Mouse (Mus musculus) intestine, embryonic 15.5 days (tissue): Measurements from ENCODE around the gene Nos3. TPM values are rescaled to one million over a fixed set of nuclear protein-coding genes. Genes with fewer than 3 reads are reported as not detected.

Experiments
- ATAC-seq: fragments of 200-750 bp; cut with Nextera tagmentation; 2 replicates; pipeline ENCODE4 v1.8.0; 2017; ENCODE audit warnings: moderate TSS enrichment, moderate library complexity
- H3K27ac ChIP-seq: fragments of 300-500 bp; sonication (generic); 2 replicates; pipeline ENCODE4 v1.5.1; 2015; ENCODE audit warnings: mild to moderate bottlenecking, inconsistent platforms
- H3K27me3 ChIP-seq: fragments of 300-500 bp; sonication (generic); replicated peaks from 2 replicates; pipeline ENCODE4 v1.6.1; 2015; ENCODE audit warnings: inconsistent platforms
- H3K36me3 ChIP-seq: fragments of 300-500 bp; sonication (generic); 2 replicates; pipeline ENCODE4 v1.6.1; 2015; ENCODE audit warnings: inconsistent platforms
- H3K4me1 ChIP-seq: fragments of 300-500 bp; sonication (generic); replicated peaks from 2 replicates; pipeline ENCODE4 v1.6.1; 2015; ENCODE audit warnings: inconsistent platforms
- H3K4me2 ChIP-seq: fragments of 300-500 bp; sonication (generic); replicated peaks from 2 replicates; pipeline ENCODE4 v1.6.1; 2015; ENCODE audit warnings: mild to moderate bottlenecking, inconsistent platforms
- H3K4me3 ChIP-seq: fragments of 300-500 bp; sonication (generic); replicated peaks from 2 replicates; pipeline ENCODE4 v1.5.1; 2015; ENCODE audit warnings: inconsistent platforms
- H3K9ac ChIP-seq: fragments of 300-500 bp; sonication (generic); 2 replicates; pipeline ENCODE4 v1.6.1; 2015; ENCODE audit warnings: inconsistent platforms
- H3K9me3 ChIP-seq: fragments of 300-500 bp; sonication (generic); 2 replicates; pipeline ENCODE4 v1.6.1; 2016; ENCODE audit warnings: inconsistent platforms
- WGBS: fragments of 180-500 bp; shearing (Covaris S2); methylation state at CpG from one replicate; pipeline ENCODE4 v1.1.7; 2015; 5-methylcytosine and 5-hydroxymethylcytosine counted together
- polyA plus RNA-seq: library from polyadenylated mRNA; unstranded; fragments of >200 nt; fragmentation: Nextera tagmentation; extraction: Ambion mirVana; gene quantifications from 2 replicates; pipeline ENCODE4 v1.2.1, GENCODE M21; 2015

Gene Nos3
- polyA plus RNA-seq, result 7.4 and 7.9 TPM in 2 replicates

GRCm38 (mm10) chr5:24364508-24364907 is at the start of gene Nos3:
TSS of gene Nos3 (plus strand) at chr5:24364810.
- H3K4me2 ChIP-seq, result 0 out of 2 replicates have a peak within 1 kb of the TSS, but pooled peaks have one; percentile 5
- ATAC-seq, result no peak
- H3K9ac ChIP-seq, result no peak within 1 kb of the TSS
- H3K9me3 ChIP-seq, result no peaks in the 10 kb centered on the region
- peak within 1 kb of the TSS; percentile 10; the same call in 1 of the 2 replicates for H3K4me3 ChIP-seq
- H3K27me3 ChIP-seq, result no peaks in the 10 kb centered on the region
- WGBS, result 64% methylated on average over 12 of the region's 12 CpGs
- no peak within 1 kb of the TSS for H3K27ac ChIP-seq
- H3K36me3 ChIP-seq, result no peaks in the 10 kb centered on the region
- H3K4me1 ChIP-seq, result 0 out of 2 replicates have a peak, but pooled peaks cover 5% of the 10 kb centered on the region

GRCm38 (mm10) chr5:24319776-24320466 is 44.7 kb upstream of the Nos3 start:
- peaks cover 14% of the 10 kb centered on the region for H3K4me1 ChIP-seq
- 21% methylated on average over 13 of the region's 13 CpGs for WGBS
- H3K9me3 ChIP-seq, result no peaks in the 10 kb centered on the region
- H3K27ac ChIP-seq, result no peak overlapping the region
- 0 out of 2 replicates have a peak overlapping the region, but pooled peaks have one; percentile 12 for H3K4me2 ChIP-seq
- no peak overlapping the region for H3K9ac ChIP-seq
- peak; percentile 28; the same call in 1 of the 2 replicates for ATAC-seq
- no peak overlapping the region for H3K4me3 ChIP-seq
- H3K27me3 ChIP-seq, result no peaks in the 10 kb centered on the region
- H3K36me3 ChIP-seq, result no peaks in the 10 kb centered on the region

- Histone ChIP-seq H3K36me3 (no peaks in the 10 kb centered on the region), H3K9ac (no peak overlapping the region), H3K27ac (no peak overlapping the region), H3K27me3 (0 out of 2 replicates have a peak, but pooled peaks cover 2% of the 10 kb centered on the region), H3K4me3 (no peak overlapping the region), H3K4me2 (0 out of 2 replicates have a peak overlapping the region, but pooled peaks have one; percentile 12), H3K9me3 (no peaks in the 10 kb centered on the region), H3K4me1 (peaks cover 14% of the 10 kb centered on the region)
- no peak for ATAC-seq
- WGBS, result 46% methylated on average over 6 of the region's 6 CpGs
These were observed 44.2 kb upstream of the Nos3 start for GRCm38 (mm10) chr5:24320467-24320813.

- H3K9me3 ChIP-seq, result no peaks in the 10 kb centered on the region
- ATAC-seq, result no peak
- H3K36me3 ChIP-seq, result no peaks in the 10 kb centered on the region
- WGBS, result 62% methylated on average over 5 of the region's 5 CpGs
- H3K4me2 ChIP-seq, result no peak overlapping the region
- H3K27ac ChIP-seq, result no peak overlapping the region
- H3K27me3 ChIP-seq, result 0 out of 2 replicates have a peak, but pooled peaks cover 2% of the 10 kb centered on the region
- no peak overlapping the region for H3K9ac ChIP-seq
- H3K4me3 ChIP-seq, result no peak overlapping the region
- H3K4me1 ChIP-seq, result peaks cover 14% of the 10 kb centered on the region
These were observed 43.7 kb upstream of the Nos3 start for GRCm38 (mm10) chr5:24320894-24321293.

GRCm38 (mm10) chr5:24321711-24322682 is 42.6 kb upstream of the Nos3 start:
- H3K27ac ChIP-seq, result no peak overlapping the region
- H3K4me2 ChIP-seq, result no peak overlapping the region
- no peaks in the 10 kb centered on the region for H3K9me3 ChIP-seq
- peaks cover 14% of the 10 kb centered on the region for H3K4me1 ChIP-seq
- H3K4me3 ChIP-seq, result no peak overlapping the region
- peak; percentile 29; the same call in 1 of the 2 replicates for ATAC-seq
- 26% methylated on average over 22 of the region's 22 CpGs for WGBS
- no peak overlapping the region for H3K9ac ChIP-seq
- 0 out of 2 replicates have a peak, but pooled peaks cover 2% of the 10 kb centered on the region for H3K27me3 ChIP-seq
- H3K36me3 ChIP-seq, result no peaks in the 10 kb centered on the region

- Histone ChIP-seq H3K9me3 (no peaks in the 10 kb centered on the region), H3K27me3 (0 out of 2 replicates have a peak, but pooled peaks cover 2% of the 10 kb centered on the region), H3K36me3 (no peaks in the 10 kb centered on the region), H3K9ac (no peak overlapping the region), H3K4me1 (peaks cover 26% of the 10 kb centered on the region), H3K4me2 (no peak overlapping the region), H3K4me3 (no peak overlapping the region), H3K27ac (no peak overlapping the region)
- WGBS, result 52% methylated on average over 14 of the region's 14 CpGs
- ATAC-seq, result no peak
These were observed 39.4 kb upstream of the Nos3 start for GRCm38 (mm10) chr5:24325251-24325650.

GRCm38 (mm10) chr5:24326166-24326841 is 38.3 kb upstream of the Nos3 start:
- Histone ChIP-seq H3K27me3 (0 out of 2 replicates have a peak, but pooled peaks cover 2% of the 10 kb centered on the region), H3K9ac (no peak overlapping the region), H3K9me3 (no peaks in the 10 kb centered on the region), H3K36me3 (no peaks in the 10 kb centered on the region), H3K4me2 (no peak overlapping the region), H3K4me1 (peaks cover 24% of the 10 kb centered on the region), H3K4me3 (no peak overlapping the region), H3K27ac (no peak overlapping the region)
- 93% methylated on average over 15 of the region's 15 CpGs for WGBS
- no peak for ATAC-seq

GRCm38 (mm10) chr5:24326842-24327417 is 37.7 kb upstream of the Nos3 start:
- Histone ChIP-seq H3K27ac (no peak overlapping the region), H3K9me3 (no peaks in the 10 kb centered on the region), H3K9ac (no peak overlapping the region), H3K36me3 (no peaks in the 10 kb centered on the region), H3K4me1 (peaks cover 24% of the 10 kb centered on the region), H3K4me3 (no peak overlapping the region), H3K27me3 (0 out of 2 replicates have a peak, but pooled peaks cover 2% of the 10 kb centered on the region), H3K4me2 (no peak overlapping the region)
- no peak for ATAC-seq
- 59% methylated on average over 4 of the region's 4 CpGs for WGBS

GRCm38 (mm10) chr5:24328813-24329211 is 35.8 kb upstream of the Nos3 start:
- H3K36me3 ChIP-seq, result no peaks in the 10 kb centered on the region
- peak overlapping the region; percentile 76 for H3K27ac ChIP-seq
- no peaks in the 10 kb centered on the region for H3K9me3 ChIP-seq
- H3K4me1 ChIP-seq, result peaks cover 19% of the 10 kb centered on the region
- 64% methylated on average over 6 of the region's 6 CpGs for WGBS
- peak overlapping the region; percentile 51 for H3K9ac ChIP-seq
- 0 out of 2 replicates have a peak, but pooled peaks cover 2% of the 10 kb centered on the region for H3K27me3 ChIP-seq
- ATAC-seq, result no peak
- peak overlapping the region; percentile 72 for H3K4me2 ChIP-seq
- H3K4me3 ChIP-seq, result peak overlapping the region; percentile 29

- Histone ChIP-seq H3K27ac (peak overlapping the region; percentile 76), H3K4me3 (peak overlapping the region; percentile 29), H3K9me3 (no peaks in the 10 kb centered on the region), H3K9ac (peak overlapping the region; percentile 51), H3K36me3 (no peaks in the 10 kb centered on the region), H3K4me2 (peak overlapping the region; percentile 72), H3K27me3 (0 out of 2 replicates have a peak, but pooled peaks cover 2% of the 10 kb centered on the region), H3K4me1 (peaks cover 20% of the 10 kb centered on the region)
- 5% methylated on average over 25 of the region's 27 CpGs for WGBS
- peak; percentile 93 for ATAC-seq
These were observed 35.2 kb upstream of the Nos3 start for GRCm38 (mm10) chr5:24329212-24329964.

- Histone ChIP-seq H3K4me3 (no peak overlapping the region), H3K9ac (no peak overlapping the region), H3K27me3 (0 out of 2 replicates have a peak, but pooled peaks cover 2% of the 10 kb centered on the region), H3K4me1 (peaks cover 25% of the 10 kb centered on the region), H3K4me2 (peak overlapping the region; percentile 72), H3K9me3 (no peaks in the 10 kb centered on the region), H3K27ac (peak overlapping the region; percentile 60), H3K36me3 (no peaks in the 10 kb centered on the region)
- ATAC-seq, result peak; percentile 9; the same call in 1 of the 2 replicates
- 36% methylated on average over 5 of the region's 5 CpGs for WGBS
These were observed 34.7 kb upstream of the Nos3 start for GRCm38 (mm10) chr5:24329965-24330298.
